Mouse (Mus musculus) heart, postnatal 0 days (tissue): ENCODE results near the gene Abca13.

Experiments
- CTCF ChIP-seq: IDR thresholded peaks from 2 replicates; pipeline ENCODE4 v1.5.1; 2016; ENCODE audit warnings: antibody characterized with exemption, control low read depth, low read depth
- EP300 ChIP-seq: IDR thresholded peaks from 2 replicates; pipeline ENCODE4 v1.6.1; 2016; ENCODE audit warnings: antibody characterized with exemption, low read depth

DNA sequence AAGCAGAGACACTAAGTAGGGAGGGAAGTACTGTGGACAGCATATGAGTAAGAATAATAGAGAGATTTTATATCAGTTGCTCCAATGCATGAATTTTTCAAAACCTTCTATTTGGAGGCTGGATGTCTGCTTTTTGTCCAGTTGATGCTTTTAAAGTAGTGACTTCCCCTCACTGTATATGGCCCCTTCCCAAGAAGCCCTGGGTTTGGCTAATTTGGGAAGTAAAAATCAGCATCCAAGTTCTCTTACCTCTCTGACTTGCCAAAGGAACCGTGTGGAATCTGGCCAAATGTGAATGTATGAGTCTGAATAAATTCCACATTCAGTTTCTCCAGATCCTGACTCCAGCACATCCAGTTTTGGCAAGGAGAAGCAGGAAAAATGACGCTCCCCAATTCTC, 228.5 kb downstream of the Abca13 start:
- TF ChIP-seq CTCF (no peak), EP300 (no peak)
